Mouse (Mus musculus) thymus, adult 2 months (tissue): ENCODE data around the gene Cacna1d.

Source experiments
- CTCF ChIP-seq: fragments of 200-500 bp; IDR thresholded peaks from 2 replicates; pipeline ENCODE4 v1.5.1; 2012; ENCODE audit warnings: mild to moderate bottlenecking, control low read depth, low read length, moderate library complexity, borderline replicate concordance; ENCODE audit not compliant: control insufficient read depth, poor library complexity, insufficient read depth; ENCODE audit errors: extremely low read depth
- POLR2A ChIP-seq: fragments of 200-500 bp; IDR thresholded peaks from 2 replicates; pipeline ENCODE4 v1.6.1; 2012; ENCODE audit warnings: mild to moderate bottlenecking, low read length, control low read depth, moderate library complexity; ENCODE audit not compliant: control insufficient read depth, poor library complexity, insufficient read depth; ENCODE audit errors: extremely low read depth

DNA sequence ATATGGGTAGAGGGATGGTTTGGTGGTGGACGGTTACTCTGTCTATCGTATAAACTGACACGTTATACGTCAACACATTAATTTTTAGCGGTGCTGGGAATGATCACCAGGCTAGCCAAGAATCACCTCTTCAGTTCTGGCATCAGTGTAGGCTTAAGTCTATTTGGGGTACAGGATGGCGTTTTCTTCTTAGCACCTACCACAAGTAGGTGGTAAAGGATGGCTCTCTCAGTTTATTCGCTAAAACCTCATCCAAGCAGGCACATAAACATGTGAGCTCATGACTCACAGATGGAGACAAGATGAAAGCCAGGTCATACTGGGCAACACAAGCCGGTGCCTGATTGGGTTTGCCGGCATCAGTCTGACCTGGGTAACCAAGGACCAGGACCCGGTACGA is 193.8 kb downstream of the Cacna1d start:
- no peak for TF ChIP-seq CTCF
- TF ChIP-seq POLR2A = no peak
